Mouse (Mus musculus) hindbrain, postnatal 0 days (tissue): ENCODE measurements around the gene Metap1. TPM values are rescaled to one million over a fixed set of nuclear protein-coding genes. Genes with fewer than 3 reads are reported as not detected.
"Not testable (repeated sequence)": the region's sequence is repeated elsewhere in the genome, so short reads cannot be mapped to it uniquely, and the experiment has no call there.

Experiments
- ATAC-seq: fragments of 200-750 bp; cut with Nextera tagmentation; 2 replicates; pipeline ENCODE4 v1.8.0; 2017; ENCODE audit warnings: mild to moderate bottlenecking, moderate TSS enrichment, moderate library complexity
- DNase-seq: peaks from one replicate; pipeline ENCODE4 v3.0.0-alpha.2; 2015; ENCODE audit warnings: low spot score
- H3K27ac ChIP-seq: fragments of 300-500 bp; sonication (generic); 2 replicates; pipeline ENCODE4 v1.5.1; 2014; ENCODE audit warnings: mild to moderate bottlenecking
- H3K27me3 ChIP-seq: fragments of 300-500 bp; sonication (generic); 2 replicates; pipeline ENCODE4 v1.6.1; 2014; ENCODE audit warnings: low read length, mixed read lengths; ENCODE audit not compliant: insufficient read depth
- H3K36me3 ChIP-seq: fragments of 300-500 bp; sonication (generic); 2 replicates; pipeline ENCODE4 v1.6.1; 2014; ENCODE audit warnings: low read length, mixed read lengths; ENCODE audit not compliant: insufficient read depth
- H3K4me1 ChIP-seq: fragments of 300-500 bp; sonication (generic); 2 replicates; pipeline ENCODE4 v1.6.1; 2014; ENCODE audit warnings: antibody characterized with exemption, low read length, mixed read lengths; ENCODE audit not compliant: insufficient read depth
- H3K4me2 ChIP-seq: fragments of 300-500 bp; sonication (generic); 2 replicates; pipeline ENCODE4 v1.6.1; 2014; ENCODE audit warnings: low read depth, mild to moderate bottlenecking, low read length, moderate library complexity, mixed read lengths
- H3K4me3 ChIP-seq: fragments of 300-500 bp; sonication (generic); 2 replicates; pipeline ENCODE4 v1.5.1; 2014; ENCODE audit warnings: low read length
- H3K9ac ChIP-seq: fragments of 300-500 bp; sonication (generic); replicated peaks from 2 replicates; pipeline ENCODE4 v1.6.1; 2014; ENCODE audit warnings: mild to moderate bottlenecking, low read length, moderate library complexity, mixed read lengths
- H3K9me3 ChIP-seq: fragments of 300-500 bp; sonication (generic); 2 replicates; pipeline ENCODE4 v1.6.1; 2016; ENCODE audit warnings: low read length, mixed read lengths
- CTCF ChIP-seq: IDR thresholded peaks from 2 replicates; pipeline ENCODE4 v1.5.1; 2016; ENCODE audit warnings: antibody characterized with exemption, control low read depth, low read depth
- WGBS: fragments of 180-500 bp; shearing (Covaris S2); extraction: QIAGEN DNeasy Blood & Tissue Kit; methylation state at CpG from one replicate; pipeline ENCODE4 v1.1.7; 2014; 5-methylcytosine and 5-hydroxymethylcytosine counted together
- polyA plus RNA-seq: library from polyadenylated mRNA; unstranded; fragments of >200 nt; fragmentation: Nextera tagmentation; extraction: Ambion mirVana; gene quantifications from 2 replicates; pipeline ENCODE4 v1.2.1, GENCODE M21; 2015
- total RNA-seq: library from RNA; depleted of rRNA; stranded (reverse); fragments of >200 nt; gene quantifications from 2 replicates; pipeline ENCODE4 v1.2.3, GENCODE M21; 2014

The Metap1 gene
- total and polyA plus RNA-seq, 2 experiments from 2014 or later: 43.6 to 46.3 TPM

- Histone ChIP-seq H3K4me3 (peak overlapping the region; percentile 93), H3K4me2 (peak overlapping the region; percentile 67), H3K9ac (no peak overlapping the region; the same call in 1 of the 2 replicates), H3K9me3 (no peaks in the 10 kb centered on the region), H3K4me1 (0 out of 2 replicates have a peak, but pooled peaks cover 4% of the 10 kb centered on the region), H3K27me3 (no peaks in the 10 kb centered on the region), H3K27ac (no peak overlapping the region), H3K36me3 (no peaks in the 10 kb centered on the region)
- 26% methylated on average over 6 of the region's 6 CpGs for WGBS
- DNase-seq (no peak), ATAC-seq (no peak)
- no peak for TF ChIP-seq CTCF
Observed at GRCm38 (mm10) chr3:138490034-138490337, 671 bp upstream of the Metap1 start.

- ATAC-seq: no peak
- Histone ChIP-seq H3K4me1 (0 out of 2 replicates have a peak, but pooled peaks cover 4% of the 10 kb centered on the region), H3K4me2 (peak overlapping the region; percentile 67), H3K36me3 (no peaks in the 10 kb centered on the region), H3K4me3 (peak overlapping the region; percentile 93), H3K9me3 (no peaks in the 10 kb centered on the region), H3K27me3 (no peaks in the 10 kb centered on the region), H3K27ac (peak overlapping the region; percentile 76), H3K9ac (peak overlapping the region; percentile 89)
- peak; percentile 10 for DNase-seq
- WGBS: under 1% methylated on average over 59 of the region's 61 CpGs
- no peak for TF ChIP-seq CTCF
Observed at GRCm38 (mm10) chr3:138488584-138489326, 560 bp downstream of the Metap1 start.

GRCm38 (mm10) chr3:138483240-138483639 lies 6.1 kb downstream of the Metap1 start:
- Histone ChIP-seq H3K9ac (no peak overlapping the region), H3K4me2 (no peak overlapping the region), H3K27me3 (no peaks in the 10 kb centered on the region), H3K36me3 (peaks cover 15% of the 10 kb centered on the region), H3K4me3 (no peak overlapping the region), H3K9me3 (no peaks in the 10 kb centered on the region), H3K4me1 (0 out of 2 replicates have a peak, but pooled peaks cover 3% of the 10 kb centered on the region), H3K27ac (no peak overlapping the region)
- WGBS: 94% methylated on average over 2 of the region's 2 CpGs
- TF ChIP-seq CTCF: no peak
- DNase-seq (no peak), ATAC-seq (no peak)

GRCm38 (mm10) chr3:138481526-138482284 lies 7.6 kb downstream of the Metap1 start:
- Histone ChIP-seq H3K4me2 (no peak overlapping the region), H3K4me3 (no peak overlapping the region), H3K27me3 (no peaks in the 10 kb centered on the region), H3K4me1 (no peaks in the 10 kb centered on the region), H3K9me3 (no peaks in the 10 kb centered on the region), H3K36me3 (peaks cover 15% of the 10 kb centered on the region), H3K27ac (no peak overlapping the region), H3K9ac (no peak overlapping the region)
- WGBS: 49% methylated on average over 14 of the region's 14 CpGs
- no peak for DNase-seq
- no peak for ATAC-seq
- no peak for TF ChIP-seq CTCF

- DNase-seq (no peak), ATAC-seq (no peak)
- H3K9ac ChIP-seq: no peak overlapping the region
- peaks cover 15% of the 10 kb centered on the region for H3K36me3 ChIP-seq
- no peak overlapping the region for H3K4me3 ChIP-seq
- H3K27me3 ChIP-seq: no peaks in the 10 kb centered on the region
- no peak overlapping the region for H3K27ac ChIP-seq
- WGBS: 97% methylated on average over 8 of the region's 8 CpGs
- H3K4me1 ChIP-seq: no peaks in the 10 kb centered on the region
- H3K4me2 ChIP-seq: no peak overlapping the region
- H3K9me3 ChIP-seq: no peaks in the 10 kb centered on the region
- TF ChIP-seq CTCF: no peak
Observed at GRCm38 (mm10) chr3:138479489-138479888, 9.8 kb downstream of the Metap1 start.

- no peak for TF ChIP-seq CTCF
- Histone ChIP-seq H3K4me2 (no peak overlapping the region), H3K4me3 (no peak overlapping the region), H3K36me3 (peaks cover 29% of the 10 kb centered on the region), H3K27ac (no peak overlapping the region), H3K27me3 (no peaks in the 10 kb centered on the region), H3K9ac (no peak overlapping the region), H3K9me3 (no peaks in the 10 kb centered on the region), H3K4me1 (no peaks in the 10 kb centered on the region)
- 81% methylated on average over 3 of the region's 3 CpGs for WGBS
- no peak for ATAC-seq
- no peak for DNase-seq
Observed at GRCm38 (mm10) chr3:138471066-138471465, 18.2 kb downstream of the Metap1 start.

GRCm38 (mm10) chr3:138466656-138467055 lies 22.7 kb downstream of the Metap1 start:
- not testable (repeated sequence) for DNase-seq, H3K4me3 ChIP-seq, H3K27ac ChIP-seq, H3K4me1 ChIP-seq, H3K27me3 ChIP-seq, H3K9me3 ChIP-seq, ATAC-seq, H3K4me2 ChIP-seq, H3K9ac ChIP-seq
- peaks cover 44% of the 10 kb centered on the region for H3K36me3 ChIP-seq
- 100% methylated on average over 1 of the region's 1 CpGs for WGBS
